ENCODE assay signal across 35 mouse cellular contexts in the genomic region with DNA sequence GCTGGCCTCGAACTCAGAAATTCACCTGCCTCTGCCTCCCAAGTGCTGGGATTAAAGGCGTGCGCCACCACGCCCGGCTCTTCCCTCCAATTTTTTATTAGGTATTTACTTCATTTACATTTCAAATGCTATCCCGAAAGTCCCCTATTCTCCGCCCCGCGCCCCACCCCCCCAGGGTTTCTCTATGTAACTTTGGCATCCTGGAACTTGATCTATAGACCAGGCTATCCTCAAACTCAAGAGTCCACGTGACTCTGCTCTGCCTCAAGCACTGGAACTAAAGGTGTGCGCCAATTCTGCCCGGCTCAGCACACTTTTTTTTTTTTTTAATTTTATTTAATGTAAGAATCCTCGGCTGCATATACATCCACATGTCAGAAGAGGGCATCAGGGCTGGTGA. TPM values are rescaled to one million over a fixed set of nuclear protein-coding genes. Genes with fewer than 3 reads are reported as not detected.
"Had no signal": no experiment of that assay in that cellular context is flagged by ENCODE, and none has a peak within 500 bp of the region (broad histone marks: within the 10 kb centered on the region; RNA-seq: fewer than 3 reads in every experiment).

No protein-coding gene starts in this region.

- H3K27ac ChIP-seq: heart, adult 2 months; hindbrain, embryonic 10.5 days; hindbrain, embryonic 12.5 days; hindbrain, embryonic 14.5 days; left cerebral cortex, adult 2 months; limb, embryonic 13.5 days; limb, embryonic 15.5 days; liver, embryonic 12.5 days; liver, embryonic 14.5 days had no signal

- H3K4me3 ChIP-seq: heart, adult 2 months; heart, embryonic 12.5 days; hindbrain, embryonic 10.5 days; hindbrain, embryonic 12.5 days; left cerebral cortex, adult 2 months; limb, embryonic 13.5 days; limb, embryonic 15.5 days; liver, embryonic 12.5 days had no signal

- H3K4me1 ChIP-seq: heart, embryonic 12.5 days; hindbrain, embryonic 10.5 days; hindbrain, embryonic 12.5 days; limb, embryonic 13.5 days; limb, embryonic 15.5 days; liver, embryonic 12.5 days had no signal

- H3K27me3 ChIP-seq: heart, embryonic 12.5 days; hindbrain, embryonic 12.5 days; limb, embryonic 13.5 days; limb, embryonic 15.5 days; liver, embryonic 12.5 days had no signal

- H3K9me3 ChIP-seq: heart, embryonic 12.5 days; hindbrain, embryonic 10.5 days; hindbrain, embryonic 12.5 days; limb, embryonic 13.5 days; limb, embryonic 15.5 days; liver, embryonic 12.5 days had no signal

- ATAC-seq: hindbrain, embryonic 16.5 days; inflammation-experienced regulatory T-cells, adult 6 months; intestine, embryonic 16.5 days; liver, embryonic 12.5 days had no signal

- DNase-seq: gastrocnemius, postnatal 14 days; gastrocnemius, postnatal 36 days; heart, adult 11 months; heart, adult 2 months; heart, postnatal 10 days; heart, postnatal 4 days; kidney, adult 18-20 months; kidney, adult 8-10 months; kidney, postnatal 14 days; kidney, postnatal 36 days; left cerebral cortex, postnatal 4 days had no signal

- H3K9ac ChIP-seq: heart, embryonic 12.5 days; hindbrain, embryonic 12.5 days; hindbrain, embryonic 14.5 days; limb, embryonic 13.5 days; limb, embryonic 15.5 days; liver, embryonic 12.5 days; liver, embryonic 14.5 days had no signal

- H3K4me2 ChIP-seq: heart, embryonic 12.5 days; hindbrain, embryonic 12.5 days; hindbrain, embryonic 14.5 days; limb, embryonic 13.5 days; limb, embryonic 15.5 days; liver, embryonic 12.5 days had no signal

RNA-seq across cellular contexts. Expression of gene Tac4, which starts 34.4 kb away (rescaled TPM):
- total RNA-seq: gastrocnemius, adult 18-20 months; gastrocnemius, adult 8-10 months; gastrocnemius, postnatal 14 days; gastrocnemius, postnatal 36 days; heart, adult 2 months; heart, postnatal 10 days; heart, postnatal 25 days; heart, postnatal 4 days; layer of hippocampus, adult 18-20 months; layer of hippocampus, postnatal 10 days; layer of hippocampus, postnatal 25 days; left cerebral cortex, adult 2 months; left cerebral cortex, postnatal 14 days; left cerebral cortex, postnatal 4 days; liver, adult 2 months had no signal
- polyA plus RNA-seq: gonadal fat pad, adult 2 months; heart, embryonic 12.5 days; heart, embryonic 14.5 days; heart, embryonic 16.5 days; hindbrain, embryonic 10.5 days; hindbrain, embryonic 14.5 days; hindbrain, embryonic 16.5 days; intestine, embryonic 16.5 days; kidney, embryonic 14.5 days; liver, adult 2 months had no signal
